ENCODE assay signal across 25 mouse cellular contexts in genomic region chr12:100705057-100705722, GRCm38 (mm10).
"Had no signal": no experiment of that assay in that cellular context is flagged by ENCODE, and none has a peak within 500 bp of the region (broad histone marks: within the 10 kb centered on the region; RNA-seq: fewer than 3 reads in every experiment).

No protein-coding gene starts in this region.

- H3K9me3 ChIP-seq: heart, embryonic 10.5 days; heart, embryonic 15.5 days; hindbrain, embryonic 13.5 days; hindbrain, embryonic 15.5 days; kidney, embryonic 15.5 days; limb, embryonic 13.5 days; limb, embryonic 15.5 days; liver, embryonic 12.5 days had no signal

- H3K4me3 ChIP-seq: heart, adult 2 months; heart, embryonic 10.5 days; heart, embryonic 15.5 days; hindbrain, embryonic 13.5 days; hindbrain, embryonic 15.5 days; kidney, embryonic 15.5 days; limb, embryonic 13.5 days; limb, embryonic 15.5 days; liver, embryonic 12.5 days had no signal

- H3K36me3 ChIP-seq: heart, embryonic 10.5 days; heart, embryonic 15.5 days; hindbrain, embryonic 13.5 days; hindbrain, embryonic 15.5 days; kidney, embryonic 15.5 days; limb, embryonic 13.5 days; limb, embryonic 15.5 days; liver, embryonic 12.5 days had no signal

- H3K27me3 ChIP-seq: heart, embryonic 15.5 days; hindbrain, embryonic 13.5 days; hindbrain, embryonic 15.5 days; kidney, embryonic 15.5 days; limb, embryonic 13.5 days; limb, embryonic 15.5 days; liver, embryonic 12.5 days had no signal

- DNase-seq: gastrocnemius, postnatal 14 days; gastrocnemius, postnatal 36 days; heart, adult 11 months; heart, adult 2 months; heart, postnatal 10 days; kidney, adult 11 months; kidney, adult 2 months; kidney, adult 9 months; kidney, postnatal 14 days; kidney, postnatal 36 days; layer of hippocampus, adult 9-11 months; layer of hippocampus, postnatal 36 days; left cerebral cortex, postnatal 4 days had no signal

- H3K4me1 ChIP-seq: hindbrain, embryonic 13.5 days; hindbrain, embryonic 15.5 days; kidney, embryonic 15.5 days; limb, embryonic 13.5 days had no signal

- H3K27ac ChIP-seq: heart, adult 2 months; heart, embryonic 10.5 days; heart, embryonic 15.5 days; hindbrain, embryonic 13.5 days; hindbrain, embryonic 15.5 days; hindbrain, postnatal 0 days; kidney, embryonic 15.5 days; kidney, postnatal 0 days; limb, embryonic 13.5 days; limb, embryonic 15.5 days; liver, embryonic 12.5 days; liver, embryonic 14.5 days had no signal

- H3K9ac ChIP-seq: heart, embryonic 15.5 days; hindbrain, embryonic 13.5 days; hindbrain, embryonic 15.5 days; kidney, embryonic 15.5 days; limb, embryonic 13.5 days; limb, embryonic 15.5 days; liver, embryonic 12.5 days; liver, embryonic 14.5 days had no signal

- H3K4me2 ChIP-seq: heart, embryonic 15.5 days; hindbrain, embryonic 13.5 days; hindbrain, embryonic 15.5 days; kidney, embryonic 15.5 days; limb, embryonic 13.5 days; limb, embryonic 15.5 days; liver, embryonic 12.5 days had no signal

- ATAC-seq: hindbrain, postnatal 0 days; intestine, embryonic 16.5 days; liver, embryonic 12.5 days had no signal
